Mouse (Mus musculus): ENCODE data around the gene Ankrd44. TPM values are rescaled to one million over a fixed set of nuclear protein-coding genes. Genes with fewer than 3 reads are reported as not detected.
A peak's percentile ranks its signal among the peaks of the same experiment; 100 is the strongest.

Ankrd44 gene
- polyA plus RNA-seq, 1 experiment: 3.7 TPM

DNA sequence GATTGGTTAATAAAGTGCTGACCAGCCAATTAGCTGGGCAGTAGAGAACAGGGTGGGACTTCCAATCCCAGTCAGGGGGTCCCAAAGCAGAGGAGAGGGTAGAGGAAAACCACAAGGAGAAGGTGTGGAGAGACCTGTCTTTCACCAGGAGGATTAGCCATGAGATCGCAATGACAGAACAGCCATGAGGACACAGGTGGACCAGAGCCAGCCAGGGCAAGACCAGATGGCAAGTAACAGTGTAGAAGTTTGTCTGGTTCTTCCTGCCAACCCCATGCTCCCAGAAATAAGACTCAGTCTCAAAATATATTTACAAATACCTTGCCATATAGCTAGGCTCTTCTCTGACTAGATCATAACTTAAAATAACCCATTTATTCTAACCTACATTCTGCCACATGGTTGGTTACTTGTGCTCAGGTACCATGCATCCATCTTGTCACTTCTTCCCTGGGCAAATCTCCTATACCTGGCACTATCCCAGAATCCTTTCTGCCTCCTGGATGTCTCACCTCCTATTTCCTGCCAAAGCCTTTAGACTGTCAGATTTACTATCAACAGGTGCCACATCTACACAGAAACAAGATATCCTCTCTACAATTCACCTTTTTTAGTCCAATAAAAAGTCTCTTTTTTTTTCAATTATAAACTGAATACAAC, 6.4 kb upstream of the Ankrd44 start:
- Histone ChIP-seq H3K27ac (ENCODE audit: insufficient read depth, low read depth, low read length) (no peak overlapping the region), H3K4me1 (ENCODE audit: control insufficient read depth, insufficient read depth, insufficient read length, low read length) (no peaks in the 10 kb centered on the region), H3K27me3 (ENCODE audit: control insufficient read depth, insufficient read depth, low read length) (no peaks in the 10 kb centered on the region), H3K4me3 (ENCODE audit: low read depth, low read length) (no peak overlapping the region), H3K36me3 (ENCODE audit: control insufficient read depth, insufficient read depth, low read length) (no peaks in the 10 kb centered on the region)
- TF ChIP-seq POLR2A (IDR thresholded peaks at IDR 0.05; ENCODE audit: low read depth, low read length): no peak
- no peak for TF ChIP-seq CTCF (IDR thresholded peaks at IDR 0.05; ENCODE audit: extremely low read depth, insufficient read length, insufficient replicate concordance, low read depth, low read length)
- 89% methylated on average over 1 of the region's 1 CpGs for WGBS

DNA sequence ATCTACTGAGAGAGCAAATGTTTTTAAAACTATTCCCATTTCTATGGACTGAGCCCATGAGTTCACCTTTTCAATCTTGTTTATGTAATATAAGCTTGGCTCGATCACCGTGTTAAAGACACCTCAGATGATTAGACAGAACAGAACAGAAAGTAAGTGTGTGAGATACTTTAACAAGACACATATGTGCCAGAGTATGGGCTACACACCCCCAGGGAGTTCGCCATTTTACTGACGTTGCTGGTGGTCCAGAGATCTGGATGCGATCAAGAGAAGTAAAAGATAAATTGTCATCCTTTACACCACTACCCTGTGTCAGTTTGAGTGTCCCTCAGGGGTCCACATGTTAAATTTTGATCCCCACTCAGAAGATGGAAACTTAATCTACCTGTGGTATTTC, 5.0 kb upstream of the Ankrd44 start:
- Histone ChIP-seq H3K27ac (ENCODE audit: insufficient read depth, low read depth, low read length) (no peak overlapping the region), H3K36me3 (ENCODE audit: control insufficient read depth, insufficient read depth, low read length) (no peaks in the 10 kb centered on the region), H3K4me1 (ENCODE audit: control insufficient read depth, insufficient read depth, insufficient read length, low read length) (peaks cover 2% of the 10 kb centered on the region), H3K27me3 (ENCODE audit: control insufficient read depth, insufficient read depth, low read length) (no peaks in the 10 kb centered on the region), H3K4me3 (ENCODE audit: low read depth, low read length) (no peak overlapping the region)
- WGBS: 80% methylated on average over 5 of the region's 5 CpGs
- TF ChIP-seq POLR2A (IDR thresholded peaks at IDR 0.05; ENCODE audit: low read depth, low read length) (no peak), CTCF (IDR thresholded peaks at IDR 0.05; ENCODE audit: extremely low read depth, insufficient read length, insufficient replicate concordance, low read depth, low read length) (no peak)

DNA sequence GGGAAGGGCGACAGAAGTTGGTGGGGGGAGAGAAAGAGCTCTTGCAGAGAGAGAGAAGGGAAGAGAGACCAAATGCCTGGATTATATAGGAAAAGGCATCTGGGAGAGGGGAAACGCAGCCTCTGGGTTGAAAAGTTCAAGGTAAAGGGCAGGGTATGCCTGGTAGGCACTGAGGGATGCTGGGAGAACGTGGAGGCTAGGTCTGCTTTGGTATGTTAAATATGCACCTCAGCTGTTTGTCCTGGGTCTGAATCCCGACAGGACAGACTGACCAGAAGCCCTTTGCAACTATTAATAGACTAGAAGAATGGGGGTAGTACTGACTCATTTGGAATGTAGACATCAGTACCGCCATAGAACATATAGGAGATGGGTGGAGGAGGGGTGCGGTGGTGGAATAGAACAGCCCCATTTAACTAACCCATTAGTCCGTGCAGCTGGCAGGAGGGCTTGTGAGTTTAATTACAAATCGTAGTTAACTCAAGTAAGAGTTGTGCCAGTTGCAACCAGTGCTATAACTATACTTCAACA, 4.5 kb upstream of the Ankrd44 start:
- WGBS: 67% methylated on average over 8 of the region's 8 CpGs
- Histone ChIP-seq H3K27ac (ENCODE audit: insufficient read depth, low read depth, low read length) (no peak overlapping the region), H3K27me3 (ENCODE audit: control insufficient read depth, insufficient read depth, low read length) (no peaks in the 10 kb centered on the region), H3K36me3 (ENCODE audit: control insufficient read depth, insufficient read depth, low read length) (no peaks in the 10 kb centered on the region), H3K4me3 (ENCODE audit: low read depth, low read length) (no peak overlapping the region), H3K4me1 (ENCODE audit: control insufficient read depth, insufficient read depth, insufficient read length, low read length) (peaks cover 2% of the 10 kb centered on the region)
- no peak for TF ChIP-seq CTCF (IDR thresholded peaks at IDR 0.05; ENCODE audit: extremely low read depth, insufficient read length, insufficient replicate concordance, low read depth, low read length)
- TF ChIP-seq POLR2A (IDR thresholded peaks at IDR 0.05; ENCODE audit: low read depth, low read length): no peak

DNA sequence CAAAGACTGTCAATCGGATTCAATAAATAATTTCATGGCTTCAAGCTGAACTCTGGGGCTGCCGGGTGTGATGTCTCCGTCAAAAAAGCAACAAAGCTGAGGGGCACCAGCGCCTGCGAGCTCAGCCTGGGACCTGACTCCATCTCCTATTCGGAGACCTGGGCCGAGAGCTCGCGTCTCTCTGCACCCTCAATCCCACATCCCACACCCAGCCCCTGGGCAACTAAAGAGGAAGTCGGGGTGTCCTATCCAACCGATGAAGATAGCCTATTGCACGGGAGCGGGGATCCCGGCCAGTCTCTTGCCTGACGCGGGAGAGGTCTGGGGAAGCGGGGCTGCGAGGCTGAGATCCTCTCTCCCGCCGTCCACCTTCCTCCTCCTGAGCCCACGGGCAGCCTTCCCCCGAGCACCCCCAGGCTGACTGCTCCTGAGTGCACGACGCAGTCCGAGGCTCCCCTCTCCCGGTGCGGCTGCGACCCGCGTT, 694 bp downstream of the Ankrd44 start:
- 3% methylated on average over 30 of the region's 30 CpGs for WGBS
- TF ChIP-seq POLR2A (IDR thresholded peaks at IDR 0.05; ENCODE audit: low read depth, low read length) (no peak), CTCF (IDR thresholded peaks at IDR 0.05; ENCODE audit: extremely low read depth, insufficient read length, insufficient replicate concordance, low read depth, low read length) (no peak)

GRCm38 (mm10) chr1:54924760-54925159, 1.4 kb downstream of the Ankrd44 start:
- no peak overlapping the region for H3K4me3 ChIP-seq (ENCODE audit: low read depth, low read length)
- TF ChIP-seq POLR2A (IDR thresholded peaks at IDR 0.05; ENCODE audit: low read depth, low read length): no peak
- H3K27me3 ChIP-seq (ENCODE audit: control insufficient read depth, insufficient read depth, low read length): no peaks in the 10 kb centered on the region
- WGBS: 67% methylated on average over 7 of the region's 7 CpGs
- H3K27ac ChIP-seq (ENCODE audit: insufficient read depth, low read depth, low read length): peak overlapping the region; percentile 12; the same call in 1 of the 2 replicates
- peaks cover 10% of the 10 kb centered on the region for H3K4me1 ChIP-seq (ENCODE audit: control insufficient read depth, insufficient read depth, insufficient read length, low read length)
- no peaks in the 10 kb centered on the region for H3K36me3 ChIP-seq (ENCODE audit: control insufficient read depth, insufficient read depth, low read length)

More for the DNA sequence above, 694 bp downstream of the Ankrd44 start:
- peak overlapping the region; percentile 12 for H3K27ac ChIP-seq (ENCODE audit: insufficient read depth, low read depth, low read length)
- H3K27me3 ChIP-seq (ENCODE audit: control insufficient read depth, insufficient read depth, low read length): no peaks in the 10 kb centered on the region
- peaks cover 10% of the 10 kb centered on the region for H3K4me1 ChIP-seq (ENCODE audit: control insufficient read depth, insufficient read depth, insufficient read length, low read length)
- H3K36me3 ChIP-seq (ENCODE audit: control insufficient read depth, insufficient read depth, low read length): no peaks in the 10 kb centered on the region
- H3K4me3 ChIP-seq (ENCODE audit: low read depth, low read length): peak overlapping the region; percentile 76

GRCm38 (mm10) chr1:54924309-54924685, 1.9 kb downstream of the Ankrd44 start:
- Histone ChIP-seq H3K27me3 (ENCODE audit: control insufficient read depth, insufficient read depth, low read length) (no peaks in the 10 kb centered on the region), H3K4me3 (ENCODE audit: low read depth, low read length) (peak overlapping the region; percentile 46), H3K4me1 (ENCODE audit: control insufficient read depth, insufficient read depth, insufficient read length, low read length) (peaks cover 10% of the 10 kb centered on the region), H3K27ac (ENCODE audit: insufficient read depth, low read depth, low read length) (peak overlapping the region; percentile 49), H3K36me3 (ENCODE audit: control insufficient read depth, insufficient read depth, low read length) (no peaks in the 10 kb centered on the region)
- TF ChIP-seq CTCF (IDR thresholded peaks at IDR 0.05; ENCODE audit: extremely low read depth, insufficient read length, insufficient replicate concordance, low read depth, low read length) (no peak), POLR2A (IDR thresholded peaks at IDR 0.05; ENCODE audit: low read depth, low read length) (no peak)
- WGBS: 77% methylated on average over 4 of the region's 4 CpGs

DNA sequence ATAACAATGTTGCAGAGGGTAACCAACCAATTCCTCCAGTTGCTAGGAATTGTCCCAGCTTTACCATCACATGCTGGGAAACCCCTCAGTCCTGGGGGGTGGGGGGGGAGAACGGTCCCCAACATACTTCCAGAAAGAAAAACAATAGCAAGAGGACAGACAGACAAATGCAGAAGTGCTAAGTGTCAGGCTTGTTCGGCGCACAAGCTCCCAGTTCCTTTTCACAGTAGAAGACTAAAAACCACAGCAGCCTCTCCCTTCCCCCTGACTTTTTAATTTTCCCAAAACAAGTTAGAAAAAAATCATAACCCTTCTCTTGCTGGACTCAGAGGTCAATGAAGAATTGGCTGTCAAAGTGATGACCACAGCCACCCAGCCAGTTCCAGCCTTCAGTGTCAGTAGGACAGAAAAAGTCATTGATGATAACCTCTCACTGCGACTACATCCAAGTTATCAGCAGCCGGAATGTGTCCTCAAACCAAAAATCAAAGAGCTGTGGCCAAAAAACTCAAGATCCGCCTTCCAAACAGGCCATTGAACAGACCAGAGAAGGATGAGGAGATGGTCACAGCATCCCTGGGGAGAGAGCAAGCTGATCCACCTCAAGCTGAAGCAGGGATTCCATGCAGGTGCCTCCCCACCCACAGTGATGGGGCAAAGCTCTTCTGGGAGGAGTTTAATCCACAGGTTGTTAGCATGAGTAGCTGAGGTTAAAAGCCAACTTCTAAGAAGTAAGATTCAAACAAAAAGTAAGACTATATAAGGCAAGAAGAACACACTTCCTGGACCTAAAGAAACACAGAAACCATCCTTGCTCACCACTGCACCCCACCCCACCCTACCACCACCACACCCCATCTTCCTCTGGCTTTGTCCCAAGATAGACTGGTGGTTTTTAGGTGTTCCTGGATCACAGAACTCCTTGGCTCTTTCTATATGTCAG, 2.5 kb downstream of the Ankrd44 start:
- Histone ChIP-seq H3K27ac (ENCODE audit: insufficient read depth, low read depth, low read length) (peak overlapping the region; percentile 78), H3K36me3 (ENCODE audit: control insufficient read depth, insufficient read depth, low read length) (no peaks in the 10 kb centered on the region)
- 76% methylated on average over 6 of the region's 6 CpGs for WGBS

More for the DNA sequence above, 2.5 kb downstream of the Ankrd44 start:
- no peaks in the 10 kb centered on the region for H3K27me3 ChIP-seq (ENCODE audit: control insufficient read depth, insufficient read depth, low read length)
- TF ChIP-seq POLR2A (IDR thresholded peaks at IDR 0.05; ENCODE audit: low read depth, low read length) (no peak), CTCF (IDR thresholded peaks at IDR 0.05; ENCODE audit: extremely low read depth, insufficient read length, insufficient replicate concordance, low read depth, low read length) (no peak)
- H3K4me1 ChIP-seq (ENCODE audit: control insufficient read depth, insufficient read depth, insufficient read length, low read length): peaks cover 10% of the 10 kb centered on the region
- peak overlapping the region; percentile 44 for H3K4me3 ChIP-seq (ENCODE audit: low read depth, low read length)

Data from small intestine, adult 2 months (tissue).